Mouse (Mus musculus): ENCODE measurements around the gene Otol1.

Gene Otol1

DNA sequence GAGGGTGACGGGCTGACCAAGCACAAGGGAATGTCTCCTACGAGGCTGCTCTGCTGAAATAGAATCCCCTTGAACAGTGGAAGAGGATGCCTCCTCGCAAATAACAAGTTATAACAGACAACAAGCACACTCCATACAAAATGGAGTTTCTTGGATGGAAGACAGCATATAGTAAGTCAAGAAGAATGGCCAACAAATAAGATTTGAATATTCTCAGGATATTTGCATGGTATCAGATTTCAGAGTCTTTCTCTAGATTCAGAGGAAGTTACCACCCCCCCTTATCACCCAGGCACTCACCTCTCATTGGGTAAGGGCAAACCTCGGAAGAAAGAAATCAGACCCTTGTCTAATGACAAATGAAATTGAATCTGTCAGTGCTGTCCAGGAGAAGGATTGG, at the start of gene Otol1:
TSS of gene Otol1 (plus strand) at position 301 of the 400 bp plus-strand sequence.
- no peak for DNase-seq (ENCODE audit: low spot score)

- peak; percentile 29 for DNase-seq (ENCODE audit: low spot score)
These were observed 45.2 kb upstream of the Otol1 start for GRCm38 (mm10) chr3:69962187-69962586.

- DNase-seq (ENCODE audit: low spot score): no peak
These were observed 35.8 kb upstream of the Otol1 start for GRCm38 (mm10) chr3:69971482-69972097.

GRCm38 (mm10) chr3:69978092-69978491, 29.3 kb upstream of the Otol1 start:
- DNase-seq (ENCODE audit: low spot score): no peak

DNA sequence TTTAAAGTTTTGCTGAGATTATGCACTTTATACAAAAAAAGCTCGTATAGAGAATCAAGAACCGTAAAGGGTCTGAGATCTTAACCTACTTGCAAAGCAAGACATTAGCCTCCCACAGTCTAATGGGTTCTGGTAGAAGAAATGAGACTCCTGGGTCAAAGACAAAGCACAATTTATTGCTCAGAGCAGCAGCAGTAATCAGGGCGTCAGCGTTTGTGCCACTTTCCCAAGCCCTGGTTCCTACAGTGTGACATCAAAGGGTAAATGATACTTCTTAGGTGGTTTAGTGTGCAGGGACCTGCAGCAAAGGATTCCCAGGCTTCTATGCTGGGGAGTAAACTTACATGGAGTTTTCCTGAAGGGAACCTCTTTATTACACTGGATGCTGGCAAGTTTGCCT, 13.6 kb upstream of the Otol1 start:
- no peak for DNase-seq (ENCODE audit: low spot score)

DNA sequence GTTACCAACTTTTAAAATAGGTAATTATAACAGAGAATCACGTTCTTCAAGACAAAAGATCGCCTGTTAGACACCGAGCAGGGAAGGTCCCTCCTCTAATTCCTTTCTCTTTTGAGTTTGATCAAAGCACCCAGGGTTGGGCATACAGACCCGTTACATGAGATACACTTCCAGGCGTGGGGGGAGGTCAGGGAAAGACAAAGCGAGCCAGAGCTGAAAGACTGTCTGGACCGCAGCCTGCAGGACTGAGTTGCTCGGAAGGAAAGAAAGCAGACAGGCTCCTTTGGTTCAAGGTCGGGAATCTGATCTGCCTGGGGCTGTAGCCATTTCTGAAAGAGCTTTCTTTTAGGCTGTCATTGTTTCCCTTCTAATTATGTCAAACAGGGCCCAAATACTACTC, 5.9 kb upstream of the Otol1 start:
- DNase-seq (ENCODE audit: low spot score): no peak

GRCm38 (mm10) chr3:70003126-70003764, 4.2 kb upstream of the Otol1 start:
- DNase-seq (ENCODE audit: low spot score): no peak

DNA sequence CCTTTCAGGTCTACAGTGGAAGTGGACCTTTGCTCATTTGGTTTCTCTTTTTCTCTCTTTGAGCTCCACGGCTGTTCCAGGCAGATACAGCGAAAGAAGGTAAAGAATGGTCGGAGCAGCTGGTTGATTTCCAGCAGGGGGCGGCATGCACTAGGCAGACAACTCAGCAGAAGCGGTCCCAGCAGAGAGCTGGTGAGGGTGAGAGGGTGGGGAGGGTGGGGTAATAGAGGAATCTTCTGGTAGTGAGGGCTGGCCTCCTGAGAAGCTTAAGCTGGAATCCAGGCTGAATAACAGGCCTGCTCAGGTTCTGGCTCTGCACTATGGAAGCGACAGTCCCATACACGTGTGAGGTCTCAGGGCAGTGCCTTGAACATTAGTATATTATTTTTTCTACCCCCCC, 3.5 kb upstream of the Otol1 start:
- DNase-seq (ENCODE audit: low spot score): no peak

GRCm38 (mm10) chr3:70004379-70004778, 3.0 kb upstream of the Otol1 start:
- DNase-seq (ENCODE audit: low spot score): no peak

DNA sequence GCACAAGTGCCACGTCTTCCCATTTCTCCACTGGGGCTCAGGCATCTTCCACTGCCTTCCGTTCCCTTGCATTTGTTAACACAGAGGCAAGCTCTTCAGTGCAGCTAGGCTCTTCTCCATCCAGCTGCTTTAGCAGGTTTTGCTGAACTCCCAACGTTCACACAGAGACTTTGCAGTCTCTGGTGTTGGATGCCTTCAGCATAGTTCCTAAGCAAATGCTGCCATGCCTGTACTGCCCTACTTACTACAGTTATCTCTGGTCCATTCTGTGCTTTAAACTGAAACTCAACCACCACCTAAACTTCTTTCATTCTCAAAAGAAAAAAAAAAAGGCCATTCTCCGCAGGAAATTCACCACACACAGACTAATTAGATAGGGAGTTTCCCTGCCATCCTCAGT, 5.2 kb downstream of the Otol1 start:
- no peak for DNase-seq (ENCODE audit: low spot score)

DNA sequence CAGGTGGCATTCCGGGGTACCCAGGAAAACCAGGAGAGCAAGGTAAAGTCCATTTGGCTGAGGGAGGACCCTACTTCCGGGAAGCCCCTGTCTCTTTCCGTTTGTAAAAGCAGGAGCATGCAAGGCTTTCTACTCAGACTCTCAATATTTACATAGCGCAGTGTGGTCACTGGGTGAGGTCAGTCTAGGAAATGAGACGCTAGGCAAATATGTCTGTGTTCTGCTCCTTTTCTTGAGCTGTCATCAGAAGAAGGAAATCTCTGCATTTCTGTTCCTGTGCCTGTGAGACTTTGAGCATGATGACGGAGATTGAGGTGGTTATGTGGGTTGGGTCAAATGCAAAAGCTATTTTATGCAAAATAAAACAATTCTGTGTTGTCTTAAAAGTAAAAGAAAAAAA, 19.2 kb downstream of the Otol1 start:
- DNase-seq (ENCODE audit: low spot score): no peak

GRCm38 (mm10) chr3:70029260-70029659, 21.8 kb downstream of the Otol1 start:
- no peak for DNase-seq (ENCODE audit: low spot score)

GRCm38 (mm10) chr3:70035593-70035992, 28.2 kb downstream of the Otol1 start:
- no peak for DNase-seq (ENCODE audit: low spot score)

Data from lung, postnatal 25 days (tissue).